Mouse (Mus musculus): ENCODE results near the gene Sugct.

DNA sequence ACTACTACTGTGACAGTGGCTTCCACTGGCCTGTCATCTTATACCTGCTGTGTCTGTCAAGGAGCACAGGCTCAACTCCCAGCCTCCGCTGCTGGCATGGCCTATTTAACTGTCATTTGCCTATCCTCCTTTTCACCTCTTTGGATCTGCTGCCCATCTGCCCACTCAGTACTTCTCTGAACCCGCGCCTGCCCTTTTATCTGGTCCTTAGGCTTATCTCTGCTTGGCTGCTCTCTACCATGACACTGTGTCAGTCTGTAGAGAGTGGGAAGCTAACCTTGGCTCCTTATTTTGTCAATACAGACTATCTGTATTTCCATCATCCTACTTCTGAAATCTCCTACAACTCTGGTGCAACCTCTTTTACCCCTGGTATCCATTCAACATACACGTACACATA lies 793.9 kb downstream of the Sugct start:
- no peak for TF ChIP-seq CTCF (IDR thresholded peaks at IDR 0.05; ENCODE audit: control insufficient read depth, insufficient read depth, insufficient read length)
- TF ChIP-seq MYOD1 (IDR thresholded peaks at IDR 0.05; ENCODE audit: control insufficient read depth, insufficient read length, low read depth), result no peak
- TF ChIP-seq USF1 (IDR thresholded peaks at IDR 0.05; ENCODE audit: low read depth), result no peak
- TF ChIP-seq MAX (IDR thresholded peaks at IDR 0.05), result no peak
- no peak for TF ChIP-seq FOSL1 (IDR thresholded peaks at IDR 0.05; ENCODE audit: insufficient read depth, low read length, poor library complexity, severe bottlenecking)
- no peak for TF ChIP-seq CEBPB (IDR thresholded peaks at IDR 0.05; ENCODE audit: low read depth)

Measured in C2C12 (cell line).